In genomic region chr12:110571050-110571449, GRCm38 (mm10) we compare ENCODE assay signal across 20 mouse cellular contexts.
"Had no signal": no experiment of that assay in that cellular context is flagged by ENCODE, and none has a peak within 500 bp of the region (broad histone marks: within the 10 kb centered on the region; RNA-seq: fewer than 3 reads in every experiment).

No protein-coding gene starts in this region.

- H3K4me3 ChIP-seq: kidney, embryonic 15.5 days; limb, embryonic 12.5 days; limb, embryonic 15.5 days; midbrain, embryonic 13.5 days; neural tube, embryonic 12.5 days; neural tube, embryonic 15.5 days; stomach, embryonic 15.5 days had no signal

- DNase-seq: kidney, postnatal 10 days; kidney, postnatal 36 days; left cerebral cortex, postnatal 4 days; liver, postnatal 0 days; lung, embryonic 14.5 days; right cerebral cortex, adult 18-20 months; right cerebral cortex, postnatal 14 days; right cerebral cortex, postnatal 4 days; spleen, adult 18-20 months; thymus, postnatal 25 days had no signal

- H3K27ac ChIP-seq: kidney, embryonic 15.5 days; limb, embryonic 12.5 days; limb, embryonic 15.5 days; liver, embryonic 14.5 days; macrophage; midbrain, embryonic 13.5 days; neural tube, embryonic 12.5 days; neural tube, embryonic 15.5 days; stomach, embryonic 15.5 days had no signal

- H3K27me3 ChIP-seq: kidney, embryonic 15.5 days; limb, embryonic 12.5 days; limb, embryonic 15.5 days; midbrain, embryonic 13.5 days; neural tube, embryonic 12.5 days; neural tube, embryonic 15.5 days; stomach, embryonic 15.5 days had no signal

- H3K4me2 ChIP-seq: kidney, embryonic 15.5 days; limb, embryonic 12.5 days; limb, embryonic 15.5 days; liver, embryonic 11.5 days; lung, embryonic 14.5 days; midbrain, embryonic 13.5 days; neural tube, embryonic 12.5 days; neural tube, embryonic 15.5 days; stomach, embryonic 15.5 days had no signal

- H3K4me1 ChIP-seq: kidney, embryonic 15.5 days; limb, embryonic 12.5 days; limb, embryonic 15.5 days; midbrain, embryonic 13.5 days; neural tube, embryonic 12.5 days; neural tube, embryonic 15.5 days; stomach, embryonic 15.5 days had no signal
